Mouse (Mus musculus) adrenal gland, adult 18-20 months (tissue): ENCODE results near the gene C9. TPM values are rescaled to one million over a fixed set of nuclear protein-coding genes. Genes with fewer than 3 reads are reported as not detected.
A peak's percentile ranks its signal among the peaks of the same experiment; 100 is the strongest.

Experiments used
- DNase-seq, 2 experiments: peaks; one replicate each; pipeline ENCODE4 v3.0.0; 2021 to 2022; ENCODE audit warnings: low spot score in 2 of 2
- long read RNA-seq, 2 experiments: library from polyadenylated mRNA; stranded (forward); transcript quantifications; one replicate each; pipeline ENCODE4 v2.0.0; 2021
- total RNA-seq, 2 experiments: library from RNA; stranded (reverse); gene quantifications; 1 replicate in 1 of 2; 2 replicates in 1 of 2; pipeline ENCODE4 v1.2.3; 2021

Gene C9
- total RNA-seq = not detected
- long read RNA-seq, experiment 1 = 0 reads
- long read RNA-seq, experiment 2, partial matches to known transcripts = 0 of 1 reads
- long read RNA-seq, experiment 2, other reads (novel, unspliced or antisense) = 1 of 1 reads

DNA sequence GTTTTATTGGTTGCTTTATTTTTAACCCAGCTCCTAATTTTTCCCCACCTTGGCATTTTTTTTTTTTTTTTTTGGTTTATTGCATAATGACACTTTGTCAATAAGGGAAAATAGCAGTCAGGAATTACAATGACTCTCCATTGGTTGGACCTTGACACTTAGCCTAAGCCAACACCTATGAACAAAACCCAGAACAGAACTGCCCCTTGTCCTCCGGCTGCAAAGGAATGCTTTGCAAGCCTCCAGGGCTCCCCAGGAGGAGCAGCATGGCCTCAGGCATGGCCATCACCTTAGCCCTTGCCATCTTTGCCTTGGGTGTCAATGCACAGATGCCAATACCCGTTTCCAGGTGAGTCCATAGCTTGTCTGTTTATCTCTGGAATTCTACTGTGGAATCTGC is at the start of gene C9:
C9 (plus strand) TSS at position 193 of the 400 bp plus-strand sequence.
- no peak for DNase-seq

DNA sequence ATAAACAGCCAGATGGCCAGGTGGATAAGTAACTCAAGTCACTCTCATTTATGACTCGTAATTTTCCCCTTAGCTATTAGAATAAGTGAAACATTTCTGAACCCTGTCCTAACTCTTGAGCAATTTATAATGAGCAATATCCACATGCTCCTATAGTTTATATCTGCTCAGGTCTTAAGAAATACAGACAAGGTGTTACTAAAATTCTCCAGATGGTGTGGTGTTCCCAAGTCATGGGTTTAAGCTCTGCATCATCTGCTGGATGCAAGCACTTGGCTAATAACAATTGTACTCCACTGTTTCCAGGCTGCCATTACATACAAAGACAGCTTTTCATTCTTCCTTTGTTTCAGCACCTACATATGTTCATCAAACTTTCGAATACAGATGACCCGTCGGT is 46.9 kb upstream of the C9 start:
- DNase-seq = no peak

DNA sequence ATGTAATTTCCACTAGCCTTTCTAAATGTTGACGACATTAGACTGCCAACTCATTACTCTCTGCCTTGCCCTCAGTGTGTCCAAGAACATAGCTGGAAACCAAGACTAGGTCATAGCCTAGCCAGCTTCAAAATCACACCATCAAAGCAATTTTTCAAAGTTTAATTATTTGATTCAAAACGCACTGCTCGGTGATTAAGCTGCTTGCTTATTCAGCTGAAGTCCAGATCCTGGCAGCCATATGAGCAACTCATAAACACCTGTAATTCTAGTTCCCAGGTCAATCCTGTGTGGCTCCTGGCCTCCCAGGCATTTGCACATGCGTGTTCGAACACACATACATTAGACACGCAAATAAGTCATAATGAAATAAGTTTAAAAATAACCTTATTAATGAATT is 46.2 kb upstream of the C9 start:
- DNase-seq = no peak

DNA sequence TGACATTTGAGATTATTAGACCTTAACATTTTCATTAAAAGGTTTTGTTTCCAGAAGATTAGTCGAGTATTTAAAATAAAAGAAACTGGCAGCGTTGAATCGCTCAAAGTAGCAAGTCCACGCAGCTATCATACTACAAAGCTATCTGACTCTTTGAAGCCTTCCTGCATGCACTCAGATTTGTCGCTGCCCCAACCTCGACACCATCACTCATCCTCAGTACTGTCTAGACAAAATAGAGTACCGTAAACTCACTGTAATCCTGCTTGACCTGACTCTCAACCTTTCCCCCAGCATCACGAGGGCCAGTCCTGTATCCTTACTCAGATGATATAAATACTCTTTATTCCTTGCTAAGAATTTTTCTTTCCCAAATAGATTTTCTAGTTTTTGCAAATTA is 45.0 kb upstream of the C9 start:
- DNase-seq = no peak

DNA sequence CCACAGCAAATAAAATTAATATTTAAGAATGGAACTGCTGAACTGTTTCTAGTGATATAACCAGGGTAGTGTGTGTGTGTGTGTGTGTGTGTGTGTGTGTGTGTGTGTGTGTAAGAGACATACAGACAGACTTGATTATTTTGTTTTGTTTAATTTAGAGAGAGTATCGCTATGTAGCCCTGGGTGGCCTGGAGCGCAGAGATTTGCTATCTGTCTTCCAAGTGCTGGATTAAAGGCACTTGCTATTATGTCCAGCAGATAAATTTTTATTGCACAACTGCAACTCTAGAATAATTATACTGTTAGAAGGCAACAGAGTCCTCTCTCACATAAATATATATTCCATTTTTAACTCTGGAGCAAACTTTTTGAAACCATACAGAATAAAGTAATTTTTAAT is 42.7 kb upstream of the C9 start:
- no peak for DNase-seq

DNA sequence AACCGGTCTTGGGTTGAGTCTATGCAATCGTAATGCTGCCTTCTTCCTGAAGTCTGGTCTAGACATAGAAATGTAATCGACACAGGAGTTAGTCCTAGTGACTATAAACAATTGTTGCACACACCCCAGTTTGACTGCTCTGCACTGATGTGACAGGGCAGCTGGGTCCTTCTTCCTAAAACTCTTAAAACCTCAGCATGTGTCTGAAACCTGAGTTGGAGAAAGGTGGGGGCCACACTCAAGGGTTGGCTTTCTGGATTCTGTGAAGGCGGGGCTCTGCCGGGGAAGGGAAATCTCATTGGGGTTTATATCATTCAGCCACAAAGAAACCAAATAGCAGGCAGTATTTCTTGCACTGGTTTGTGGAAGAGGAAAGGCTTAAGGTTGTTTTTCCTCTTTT is 41.0 kb upstream of the C9 start:
- DNase-seq = no peak

DNA sequence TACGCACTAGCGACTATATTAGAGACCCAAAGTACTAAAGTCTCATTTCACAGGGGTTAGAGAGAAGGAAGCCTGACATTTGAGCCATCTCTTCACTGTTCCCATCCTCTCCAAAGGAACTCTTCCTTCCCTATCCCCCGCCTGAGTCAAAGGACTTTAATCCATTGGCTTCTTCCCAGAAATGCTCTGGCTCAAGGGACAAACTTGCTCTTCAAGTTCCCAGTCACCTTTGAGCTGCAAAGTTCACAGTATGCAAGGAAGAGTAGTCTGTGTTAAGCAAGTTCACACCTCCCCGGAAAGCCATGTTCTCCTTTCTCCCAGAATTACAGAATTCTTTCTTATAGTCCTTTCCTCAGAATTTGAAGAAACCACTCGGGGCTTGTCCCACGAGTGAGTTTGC is 38.4 kb upstream of the C9 start:
- no peak for DNase-seq

DNA sequence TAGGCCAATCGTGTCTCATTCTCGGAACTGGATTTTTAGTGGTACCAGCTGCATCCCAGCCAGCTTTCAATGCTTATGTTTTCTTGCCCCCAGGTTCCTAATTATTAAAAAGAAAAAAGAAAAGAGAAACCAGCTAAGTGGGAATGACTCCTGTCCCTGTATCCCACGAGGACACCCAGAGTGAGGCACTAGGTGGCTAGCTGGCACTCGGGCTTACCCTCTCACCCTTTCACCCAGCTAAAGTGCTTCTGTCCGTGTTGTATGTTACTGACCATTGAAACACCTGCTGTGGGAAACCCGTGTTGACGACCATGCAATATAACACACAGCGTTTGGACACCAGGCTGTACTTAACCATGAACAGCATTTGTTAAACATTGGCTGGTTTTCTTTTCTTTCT is 36.1 kb upstream of the C9 start:
- no peak for DNase-seq

DNA sequence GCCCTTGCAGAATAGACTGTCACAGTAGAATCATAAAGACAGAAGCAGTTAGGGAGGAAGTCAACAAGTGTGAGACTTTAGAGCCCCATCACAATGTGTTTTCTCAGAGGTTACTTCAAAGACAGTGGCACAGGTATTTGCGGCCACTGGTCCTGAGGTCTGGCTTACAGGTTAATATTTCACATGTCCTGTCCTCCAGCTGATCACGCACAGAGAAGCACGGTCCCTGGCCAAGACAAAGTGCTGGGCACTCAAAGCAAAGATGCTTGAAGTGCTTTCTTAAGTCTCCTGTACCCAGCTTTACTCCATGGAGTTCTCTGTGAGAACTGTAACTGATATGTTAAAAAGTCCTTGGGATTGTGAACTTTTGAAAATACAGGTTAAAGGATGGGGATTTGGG is 35.0 kb upstream of the C9 start:
- no peak for DNase-seq

DNA sequence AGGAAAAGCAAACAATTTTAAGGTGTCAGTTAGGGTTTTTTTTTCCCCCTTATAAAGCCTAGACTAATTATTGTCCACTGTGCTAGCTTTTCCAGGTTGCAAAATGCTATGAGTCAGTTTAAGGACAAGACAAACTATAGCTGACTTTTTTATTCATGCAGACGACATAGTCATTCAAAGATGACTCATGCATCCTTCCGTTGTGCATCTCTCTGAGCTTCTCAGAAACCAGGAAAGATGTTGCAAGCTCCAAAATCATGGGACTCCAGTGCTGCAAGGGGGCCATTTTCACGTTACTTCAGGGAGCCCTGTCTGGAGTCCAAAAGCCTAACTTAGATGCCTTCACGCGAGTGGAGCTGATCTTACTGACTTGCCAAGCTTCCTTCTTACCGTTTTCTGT is 33.8 kb upstream of the C9 start:
- DNase-seq = no peak

DNA sequence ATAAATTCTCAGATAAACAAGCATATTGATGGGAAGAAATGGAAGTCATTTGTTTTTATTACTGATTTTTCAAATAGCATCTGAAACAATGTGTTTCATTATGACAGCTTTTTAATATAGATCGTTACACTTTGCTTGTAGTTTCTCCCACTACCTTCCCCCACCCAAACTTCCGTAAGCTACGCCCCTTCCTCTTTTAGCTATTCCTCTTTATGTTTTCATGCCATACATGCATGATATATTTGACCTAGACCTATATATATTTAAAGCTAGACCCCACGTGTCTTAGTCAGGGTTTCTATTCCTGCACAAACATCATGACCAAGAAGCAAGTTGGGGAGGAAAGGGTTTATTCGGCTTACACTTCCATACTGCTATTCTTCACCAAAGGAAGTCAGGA is 29.8 kb upstream of the C9 start:
- DNase-seq = no peak

DNA sequence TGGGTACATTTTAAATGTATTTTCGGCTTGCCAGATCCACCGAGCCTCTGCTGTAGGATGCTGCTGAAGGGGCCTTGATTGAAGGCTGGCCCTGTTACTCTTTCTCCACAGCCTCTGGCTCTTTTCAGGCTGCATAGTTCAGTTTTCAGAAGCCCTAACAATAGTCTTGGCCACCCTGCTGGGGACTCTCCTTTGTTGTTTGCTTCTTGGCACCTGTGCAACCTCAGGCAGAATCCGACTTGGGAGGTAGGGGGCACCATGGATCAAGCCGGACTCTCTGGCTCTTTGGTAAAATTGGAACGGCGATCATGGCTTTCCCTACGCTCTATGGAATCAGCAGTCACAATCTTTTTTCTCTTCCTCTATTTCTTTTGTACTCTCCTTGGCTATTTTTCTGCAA is 13.3 kb upstream of the C9 start:
- no peak for DNase-seq

DNA sequence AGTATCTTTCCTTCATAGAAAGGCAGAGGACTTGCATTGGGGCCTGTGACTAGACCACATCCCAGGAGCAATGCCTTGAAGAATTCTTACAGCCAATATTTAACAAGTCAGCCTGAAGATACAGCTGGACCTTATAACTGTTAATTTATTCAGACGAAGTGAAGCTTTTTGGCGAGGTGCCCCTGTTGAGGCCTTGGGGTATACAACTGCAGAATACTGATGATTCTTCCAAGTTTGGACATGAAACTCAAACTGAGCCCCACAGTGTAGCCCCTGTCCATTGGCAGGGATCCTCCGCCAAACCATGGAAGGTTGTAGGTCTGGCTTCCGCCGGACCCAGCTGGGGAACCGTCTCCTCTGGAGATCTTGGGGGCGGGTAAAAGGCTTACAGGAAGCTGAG is 12.7 kb upstream of the C9 start:
- DNase-seq = no peak

DNA sequence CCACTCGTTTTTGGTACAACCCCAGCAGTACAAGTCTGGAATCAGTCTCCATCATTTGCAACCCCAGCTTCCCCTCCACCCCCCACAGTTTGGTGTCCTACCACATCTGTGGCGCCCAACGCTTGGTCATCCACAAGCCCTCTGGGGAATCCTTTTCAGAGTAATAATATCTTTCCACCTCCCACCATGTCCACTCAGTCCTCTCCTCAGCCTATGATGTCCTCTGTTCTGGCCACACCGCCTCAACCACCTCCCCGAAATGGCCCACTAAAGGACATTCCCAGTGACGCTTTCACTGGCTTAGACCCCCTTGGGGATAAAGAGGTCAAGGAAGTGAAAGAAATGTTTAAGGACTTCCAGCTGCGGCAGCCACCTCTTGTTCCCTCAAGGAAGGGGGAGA is 9.8 kb upstream of the C9 start:
- DNase-seq = no peak

DNA sequence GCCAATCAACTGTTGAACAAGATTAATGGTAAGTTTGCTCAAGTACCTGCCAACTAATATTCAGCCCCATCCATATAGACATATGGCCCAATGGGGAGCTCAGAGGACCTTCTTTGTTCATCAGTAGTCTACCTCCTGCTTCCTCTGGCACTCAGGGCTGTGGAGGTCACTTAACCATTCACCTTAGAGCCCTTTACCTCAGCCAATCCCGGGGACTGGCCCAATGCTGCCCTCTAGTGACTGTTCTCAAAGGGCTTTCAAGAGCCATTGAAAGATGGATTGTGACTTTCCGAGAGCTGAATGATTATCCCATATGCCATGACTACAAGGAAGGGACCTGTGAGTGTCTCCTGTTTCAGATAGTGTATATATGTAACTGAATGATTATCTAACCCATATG is 9.4 kb upstream of the C9 start:
- DNase-seq = peak; percentile 46 to 62

DNA sequence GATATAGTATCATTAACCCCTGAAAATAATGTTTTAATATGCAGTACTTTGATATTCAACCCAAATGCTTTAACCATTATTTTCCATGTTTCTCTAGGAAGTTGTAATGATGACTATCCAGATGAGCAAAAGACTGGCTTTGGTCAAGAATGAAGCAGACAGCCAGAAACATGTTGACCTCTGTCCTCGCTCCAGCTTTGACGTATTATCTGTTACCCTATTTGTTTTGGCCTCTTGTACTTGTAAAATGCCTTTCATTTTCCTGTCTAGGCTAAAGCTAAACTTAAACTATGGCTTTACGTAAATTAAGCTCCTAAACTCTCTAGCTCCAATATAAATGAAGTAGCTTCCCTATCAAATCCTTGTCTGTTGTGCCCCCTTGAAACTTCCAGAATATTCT is 6.4 kb upstream of the C9 start:
- no peak for DNase-seq

DNA sequence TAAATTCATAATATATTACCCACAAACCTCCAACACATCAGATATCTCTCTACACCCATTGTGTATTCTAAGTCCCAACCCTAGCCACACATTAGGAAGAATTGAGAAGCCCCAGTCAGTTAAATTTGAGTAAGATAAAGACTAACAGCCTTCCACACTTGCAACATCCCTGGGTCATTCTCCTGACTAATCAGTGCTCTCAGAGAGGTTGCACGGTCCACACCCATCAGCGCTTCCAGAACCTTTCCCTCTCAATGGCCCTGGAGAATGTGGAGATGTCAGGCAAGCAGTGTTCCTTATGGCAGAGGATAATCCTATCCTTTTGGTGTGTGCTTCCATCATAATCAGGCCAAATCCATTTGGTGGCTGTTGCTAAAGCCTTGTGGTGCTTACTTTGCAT is 675 bp upstream of the C9 start:
- DNase-seq = no peak

DNA sequence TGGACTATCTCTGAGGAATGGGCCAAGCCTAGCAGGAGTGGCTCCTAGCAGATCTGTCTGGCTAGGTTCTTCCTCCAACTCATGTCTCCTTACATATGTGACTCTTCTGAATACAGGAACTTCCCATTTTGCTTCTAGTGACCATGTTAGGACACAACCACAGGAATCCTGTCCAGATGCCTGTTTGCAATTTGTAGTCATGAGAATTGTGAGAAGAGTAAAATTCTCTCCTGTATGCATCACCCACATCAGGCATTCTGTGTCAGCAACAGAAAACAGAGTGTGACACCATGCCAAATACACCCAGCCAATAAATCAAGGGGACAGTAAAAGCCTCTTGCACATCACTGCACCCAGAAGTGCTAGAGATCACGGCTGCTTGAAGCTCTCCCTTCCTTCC is 1.1 kb downstream of the C9 start:
- DNase-seq = no peak

DNA sequence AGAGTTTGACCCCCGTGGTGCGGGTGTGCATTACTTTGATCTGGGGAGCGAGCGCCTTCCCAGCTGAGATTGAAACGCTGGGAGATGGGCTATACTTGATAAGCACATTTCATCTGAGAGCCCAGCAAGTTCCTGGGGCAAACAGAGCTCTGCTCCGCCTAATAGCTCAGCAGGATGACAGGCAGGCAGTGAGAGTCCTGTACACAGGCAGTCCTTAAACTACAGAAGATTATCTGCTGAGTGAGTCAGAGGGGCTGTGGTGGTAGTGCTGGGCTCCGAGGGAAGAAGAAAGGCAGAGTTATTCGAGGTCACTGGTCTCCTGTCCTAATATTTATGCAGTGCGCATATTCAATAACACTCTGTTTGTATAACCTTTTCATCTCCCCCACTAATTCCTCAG is 3.8 kb downstream of the C9 start:
- no peak for DNase-seq

DNA sequence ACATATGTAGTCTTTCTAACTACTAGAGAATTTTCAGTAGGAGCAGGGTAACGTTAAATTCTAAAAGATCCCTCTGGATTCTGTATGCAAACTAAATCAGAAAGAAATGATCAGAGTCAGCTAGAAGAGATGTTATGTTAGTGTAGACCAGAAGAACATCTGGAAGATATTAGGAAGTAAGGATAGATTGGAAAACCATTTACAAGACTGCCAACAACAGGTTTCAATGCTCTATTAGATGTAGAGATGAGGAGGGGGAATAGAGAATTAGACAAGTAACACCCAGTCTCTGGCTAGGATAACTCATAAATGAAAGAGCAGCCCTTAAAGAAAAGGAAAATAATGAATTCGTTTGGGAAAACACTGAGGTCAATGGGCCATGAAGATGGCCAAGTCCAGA is 9.3 kb downstream of the C9 start:
- DNase-seq = no peak

DNA sequence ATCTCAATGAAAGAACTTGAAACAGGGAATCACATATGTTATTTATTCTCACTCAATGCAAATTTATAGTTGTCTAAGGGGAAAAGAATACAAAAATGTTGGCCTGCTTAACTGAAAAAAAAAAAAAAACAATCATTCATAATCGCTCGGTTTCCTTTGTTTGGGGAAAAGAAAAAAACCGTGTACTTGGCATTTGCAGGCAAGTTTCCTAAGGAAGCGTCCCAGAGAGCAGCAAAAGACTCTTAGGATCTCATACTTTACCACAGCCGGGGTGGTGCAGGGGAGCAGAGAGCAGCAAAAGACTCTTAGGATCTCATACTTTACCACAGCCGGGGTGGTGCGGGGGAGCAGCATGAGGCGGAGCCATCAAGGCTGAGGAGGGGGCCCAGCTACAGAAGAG is 16.3 kb downstream of the C9 start:
- DNase-seq = no peak

DNA sequence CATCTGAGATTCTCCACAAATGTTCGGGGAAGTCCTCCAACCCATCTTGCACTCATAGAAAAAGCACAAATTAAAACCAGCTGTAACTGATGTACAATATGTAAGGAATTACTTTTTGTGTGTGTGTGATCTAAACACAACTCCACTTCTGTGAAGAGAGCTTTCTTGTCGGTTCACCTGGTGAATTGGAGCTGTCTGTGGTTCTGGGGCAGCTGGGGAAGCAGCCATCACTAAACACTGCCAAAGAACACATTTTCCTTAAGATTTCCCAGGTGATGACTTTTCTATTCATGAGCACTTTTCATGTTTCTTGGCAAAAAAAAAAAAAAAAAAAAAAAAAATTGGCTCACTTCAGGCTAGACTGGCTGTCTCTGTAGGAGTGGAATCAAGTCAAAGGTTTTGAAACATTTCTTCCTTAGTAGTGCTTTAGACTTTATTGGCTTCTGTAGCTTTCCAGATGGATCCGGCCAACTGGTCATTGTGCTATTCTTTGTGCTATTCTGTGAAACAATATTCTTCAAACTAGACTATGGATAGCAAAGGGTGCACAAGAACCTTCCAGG is 18.3 kb downstream of the C9 start:
- DNase-seq = no peak

DNA sequence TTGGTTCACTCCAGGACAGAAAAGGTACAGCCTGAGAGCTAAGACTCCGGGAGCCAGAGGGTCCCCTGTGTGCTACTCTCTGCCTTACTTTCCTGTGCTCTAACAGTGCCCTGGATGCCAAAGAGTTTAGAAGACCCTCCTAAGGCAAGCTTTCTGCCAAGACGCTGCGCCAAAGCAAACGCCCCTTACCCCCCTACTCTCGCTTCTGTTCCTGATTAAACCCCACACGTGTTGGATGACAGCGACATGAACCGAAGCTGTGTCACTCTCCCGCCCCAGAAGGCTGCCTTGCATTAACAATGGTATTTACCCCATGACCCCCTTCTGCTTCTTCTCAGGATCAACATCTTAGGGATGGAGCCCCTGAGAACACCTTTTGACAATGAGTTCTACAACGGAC is 21.9 kb downstream of the C9 start:
- no peak for DNase-seq

DNA sequence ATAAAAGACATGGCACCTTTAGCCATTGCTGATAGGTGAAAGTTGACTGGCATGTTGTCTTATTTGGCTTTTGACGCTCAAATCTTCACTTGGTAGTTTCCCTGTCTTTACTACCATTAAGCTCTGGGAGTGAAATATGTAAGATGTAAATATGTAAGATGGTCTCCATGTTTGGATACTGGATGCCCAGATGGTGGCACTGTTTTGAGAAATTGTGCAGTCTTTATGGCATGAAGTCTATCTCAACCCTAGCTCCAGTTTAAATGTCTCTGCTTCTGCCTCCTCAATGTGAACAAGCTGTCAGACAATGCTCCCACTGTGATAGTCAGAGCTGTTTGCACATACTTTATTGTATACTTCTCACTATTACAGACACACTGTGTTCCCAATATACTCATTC is 23.7 kb downstream of the C9 start:
- DNase-seq = no peak
